Mouse (Mus musculus) intestine, embryonic 16.5 days (tissue): ENCODE results near the gene Sh3bp4. TPM values are rescaled to one million over a fixed set of nuclear protein-coding genes. Genes with fewer than 3 reads are reported as not detected.

Experiments
- ATAC-seq: fragments of 200-750 bp; cut with Nextera tagmentation; 2 replicates; pipeline ENCODE4 v1.8.0; 2017; ENCODE audit warnings: moderate TSS enrichment, moderate library complexity
- H3K27ac ChIP-seq: fragments of 300-500 bp; sonication (generic); 2 replicates; pipeline ENCODE4 v1.5.1; 2014; ENCODE audit warnings: mild to moderate bottlenecking, low read length
- H3K27me3 ChIP-seq: fragments of 300-500 bp; sonication (generic); replicated peaks from 2 replicates; pipeline ENCODE4 v1.6.1; 2014; ENCODE audit warnings: low read length, control low read depth, mixed read lengths; ENCODE audit not compliant: control insufficient read depth, insufficient read depth
- H3K36me3 ChIP-seq: fragments of 300-500 bp; sonication (generic); 2 replicates; pipeline ENCODE4 v1.6.1; 2014; ENCODE audit warnings: low read length, control low read depth; ENCODE audit not compliant: control insufficient read depth, insufficient read depth
- H3K4me1 ChIP-seq: fragments of 300-500 bp; sonication (generic); 2 replicates; pipeline ENCODE4 v1.6.1; 2014; ENCODE audit warnings: low read length, control low read depth, mixed read lengths; ENCODE audit not compliant: control insufficient read depth, insufficient read depth
- H3K4me2 ChIP-seq: fragments of 300-500 bp; sonication (generic); 2 replicates; pipeline ENCODE4 v1.6.1; 2014; ENCODE audit warnings: low read depth, low read length, control low read depth
- H3K4me3 ChIP-seq: fragments of 300-500 bp; sonication (generic); 2 replicates; pipeline ENCODE4 v1.5.1; 2014; ENCODE audit warnings: mild to moderate bottlenecking, low read length
- H3K9ac ChIP-seq: fragments of 300-500 bp; sonication (generic); 2 replicates; pipeline ENCODE4 v1.6.1; 2014; ENCODE audit warnings: low read depth, low read length
- H3K9me3 ChIP-seq: fragments of 300-500 bp; sonication (generic); 2 replicates; pipeline ENCODE4 v1.6.1; 2016; ENCODE audit warnings: low read length, control low read depth; ENCODE audit not compliant: control insufficient read depth
- WGBS: fragments of 180-500 bp; shearing (Covaris S2); extraction: QIAGEN DNeasy Blood & Tissue Kit; methylation state at CpG from one replicate; pipeline ENCODE4 v1.1.7; 2014; 5-methylcytosine and 5-hydroxymethylcytosine counted together
- polyA plus RNA-seq: library from polyadenylated mRNA; unstranded; fragments of >200 nt; fragmentation: Nextera tagmentation; extraction: Ambion mirVana; gene quantifications from 2 replicates; pipeline ENCODE4 v1.2.1, GENCODE M21; 2015

Sh3bp4 gene
- polyA plus RNA-seq, 1 experiment from 2014 or later, result 13.5 TPM

GRCm38 (mm10) chr1:89088748-89089288 lies 18.6 kb downstream of the Sh3bp4 start:
- Histone ChIP-seq H3K27me3 (no peaks in the 10 kb centered on the region), H3K4me1 (peaks cover 55% of the 10 kb centered on the region), H3K9me3 (no peaks in the 10 kb centered on the region), H3K27ac (no peak overlapping the region), H3K9ac (no peak overlapping the region), H3K4me2 (no peak overlapping the region), H3K36me3 (no peaks in the 10 kb centered on the region), H3K4me3 (no peak overlapping the region)
- ATAC-seq, result no peak
- WGBS, result 39% methylated on average over 3 of the region's 3 CpGs

GRCm38 (mm10) chr1:89089821-89090600 lies 19.8 kb downstream of the Sh3bp4 start:
- WGBS, result 67% methylated on average over 21 of the region's 21 CpGs
- Histone ChIP-seq H3K9ac (0 out of 2 replicates have a peak overlapping the region, but pooled peaks have one; percentile 24), H3K27me3 (no peaks in the 10 kb centered on the region), H3K4me3 (no peak overlapping the region), H3K9me3 (no peaks in the 10 kb centered on the region), H3K27ac (no peak overlapping the region), H3K36me3 (no peaks in the 10 kb centered on the region), H3K4me2 (no peak overlapping the region), H3K4me1 (peaks cover 64% of the 10 kb centered on the region)
- no peak for ATAC-seq

DNA sequence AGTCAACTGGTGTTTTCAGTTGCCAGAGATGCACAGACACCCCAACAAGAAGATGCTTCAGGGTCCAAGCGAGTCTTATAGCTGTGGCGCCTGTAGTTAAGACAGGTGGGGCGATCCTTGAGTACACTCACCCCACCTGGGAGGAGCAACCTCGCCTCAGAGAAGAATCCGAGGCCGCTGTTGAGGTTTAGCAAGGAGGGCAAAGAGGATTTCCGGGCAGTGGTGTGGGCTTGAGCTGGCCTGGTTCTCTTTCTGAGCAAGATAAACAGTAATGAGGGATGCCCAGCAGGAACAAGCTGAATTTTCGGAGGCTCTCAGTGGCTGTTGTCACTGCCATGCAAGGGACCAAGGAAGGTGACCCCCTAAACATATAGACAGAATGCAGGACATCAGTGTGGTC lies 20.5 kb downstream of the Sh3bp4 start:
- Histone ChIP-seq H3K9ac (no peak overlapping the region), H3K9me3 (no peaks in the 10 kb centered on the region), H3K4me2 (no peak overlapping the region), H3K27ac (no peak overlapping the region), H3K4me1 (peaks cover 70% of the 10 kb centered on the region), H3K4me3 (no peak overlapping the region), H3K27me3 (no peaks in the 10 kb centered on the region), H3K36me3 (no peaks in the 10 kb centered on the region)
- 59% methylated on average over 8 of the region's 8 CpGs for WGBS
- ATAC-seq, result peak; percentile 32; the same call in 1 of the 2 replicates

- peaks cover 78% of the 10 kb centered on the region for H3K4me1 ChIP-seq
- 0 out of 2 replicates have a peak overlapping the region, but pooled peaks have one; percentile 16 for H3K9ac ChIP-seq
- H3K4me2 ChIP-seq, result peak overlapping the region; percentile 42; the same call in 1 of the 2 replicates
- peak overlapping the region; percentile 70 for H3K27ac ChIP-seq
- no peak for ATAC-seq
- no peaks in the 10 kb centered on the region for H3K27me3 ChIP-seq
- WGBS, result 45% methylated on average over 5 of the region's 5 CpGs
- H3K9me3 ChIP-seq, result no peaks in the 10 kb centered on the region
- no peak overlapping the region for H3K4me3 ChIP-seq
- H3K36me3 ChIP-seq, result no peaks in the 10 kb centered on the region
Measured at GRCm38 (mm10) chr1:89092019-89092418, 21.8 kb downstream of the Sh3bp4 start.

- H3K36me3 ChIP-seq, result no peaks in the 10 kb centered on the region
- H3K4me2 ChIP-seq, result peak overlapping the region; percentile 42
- no peaks in the 10 kb centered on the region for H3K9me3 ChIP-seq
- ATAC-seq, result peak; percentile 24; the same call in 1 of the 2 replicates
- no peaks in the 10 kb centered on the region for H3K27me3 ChIP-seq
- peak overlapping the region; percentile 16; the same call in 1 of the 2 replicates for H3K9ac ChIP-seq
- peak overlapping the region; percentile 14; the same call in 1 of the 2 replicates for H3K4me3 ChIP-seq
- H3K4me1 ChIP-seq, result peaks cover 76% of the 10 kb centered on the region
- peak overlapping the region; percentile 70 for H3K27ac ChIP-seq
- 13% methylated on average over 19 of the region's 19 CpGs for WGBS
Measured at GRCm38 (mm10) chr1:89092442-89092991, 22.3 kb downstream of the Sh3bp4 start.

GRCm38 (mm10) chr1:89093696-89094095 lies 23.5 kb downstream of the Sh3bp4 start:
- no peak overlapping the region for H3K4me2 ChIP-seq
- H3K27me3 ChIP-seq, result no peaks in the 10 kb centered on the region
- peak overlapping the region; percentile 14; the same call in 1 of the 2 replicates for H3K9ac ChIP-seq
- no peak overlapping the region for H3K4me3 ChIP-seq
- WGBS, result 80% methylated on average over 5 of the region's 5 CpGs
- peak overlapping the region; percentile 37 for H3K27ac ChIP-seq
- H3K9me3 ChIP-seq, result no peaks in the 10 kb centered on the region
- no peak for ATAC-seq
- peaks cover 68% of the 10 kb centered on the region for H3K4me1 ChIP-seq
- H3K36me3 ChIP-seq, result no peaks in the 10 kb centered on the region

DNA sequence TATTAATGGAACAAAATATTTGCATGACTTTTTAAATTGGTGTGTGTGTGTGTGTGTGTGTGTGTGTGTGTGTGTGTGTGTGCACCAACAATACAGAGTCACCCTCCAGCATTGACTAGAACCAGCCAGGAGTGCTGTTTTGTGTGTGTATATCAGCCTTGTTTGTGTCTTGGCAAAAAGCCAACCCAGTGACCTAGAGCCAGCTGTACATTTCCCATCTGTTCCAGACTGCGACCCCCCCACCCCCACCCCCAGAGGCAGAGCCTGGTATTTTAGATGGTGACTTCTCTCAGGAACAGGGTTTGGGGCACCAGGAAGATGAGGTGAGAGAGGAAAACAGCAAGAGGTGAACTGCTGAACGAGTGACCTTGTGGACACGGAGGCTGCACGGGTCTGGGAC lies 24.2 kb downstream of the Sh3bp4 start:
- ATAC-seq, result peak; percentile 29; the same call in 1 of the 2 replicates
- no peaks in the 10 kb centered on the region for H3K9me3 ChIP-seq
- H3K9ac ChIP-seq, result no peak overlapping the region
- no peak overlapping the region for H3K27ac ChIP-seq
- no peak overlapping the region for H3K4me3 ChIP-seq
- 47% methylated on average over 4 of the region's 4 CpGs for WGBS
- H3K27me3 ChIP-seq, result no peaks in the 10 kb centered on the region
- no peak overlapping the region for H3K4me2 ChIP-seq
- H3K4me1 ChIP-seq, result peaks cover 60% of the 10 kb centered on the region
- H3K36me3 ChIP-seq, result no peaks in the 10 kb centered on the region

DNA sequence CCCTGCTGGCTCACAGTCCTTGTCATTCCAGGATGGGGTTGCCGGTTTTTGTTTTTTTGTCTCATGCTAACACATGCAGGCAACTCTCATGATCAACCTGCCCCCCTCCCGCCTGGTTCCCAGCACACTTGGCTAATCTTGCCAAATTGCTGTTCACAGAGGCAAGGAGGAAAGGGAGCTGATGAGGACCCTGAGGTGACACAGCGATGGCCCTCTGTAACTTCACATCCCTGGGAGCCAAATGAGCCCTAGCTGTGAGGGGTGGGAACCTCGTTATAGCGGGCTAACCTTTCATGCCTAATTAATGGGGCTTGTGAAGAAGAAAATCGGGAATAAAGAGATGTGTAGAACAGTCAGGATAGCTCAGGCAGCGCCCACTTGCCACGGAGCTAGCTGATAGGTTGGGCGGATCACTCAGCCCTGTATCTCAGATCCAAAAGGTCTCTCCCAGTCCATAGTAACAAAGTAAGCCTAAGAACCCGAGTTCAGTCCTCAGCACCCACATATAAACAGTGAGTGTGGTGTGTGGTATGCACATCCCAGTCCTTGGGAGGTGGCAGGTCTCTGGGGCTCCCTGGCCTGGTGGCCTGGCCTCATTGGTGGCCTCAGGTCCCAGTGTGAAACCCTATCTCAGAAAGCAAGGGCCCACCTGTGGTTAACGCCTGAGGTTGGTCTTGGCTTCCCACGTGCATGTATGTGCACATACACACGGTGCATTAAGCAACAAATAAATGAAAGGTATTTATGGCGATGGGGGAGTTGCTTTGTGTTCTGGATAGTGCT lies 25.6 kb downstream of the Sh3bp4 start:
- Histone ChIP-seq H3K9ac (no peak overlapping the region), H3K4me1 (peaks cover 46% of the 10 kb centered on the region), H3K36me3 (no peaks in the 10 kb centered on the region), H3K4me2 (no peak overlapping the region), H3K9me3 (no peaks in the 10 kb centered on the region), H3K4me3 (no peak overlapping the region), H3K27me3 (no peaks in the 10 kb centered on the region), H3K27ac (no peak overlapping the region)
- WGBS, result 47% methylated on average over 14 of the region's 14 CpGs
- ATAC-seq, result 0 out of 2 replicates have a peak, but pooled peaks have one; percentile 14
